Mouse (Mus musculus) ES-Bruce4 (cell line): Measurements from ENCODE around the gene Hspa12b.

Experiments used
- CTCF ChIP-seq: IDR thresholded peaks from one replicate; pipeline ENCODE4 v1.8.1; 2011; ENCODE audit warnings: low read depth, low read length
- POLR2A ChIP-seq: IDR thresholded peaks from one replicate; pipeline ENCODE4 v1.8.1; 2011; ENCODE audit warnings: low read length; ENCODE audit not compliant: insufficient read depth

DNA sequence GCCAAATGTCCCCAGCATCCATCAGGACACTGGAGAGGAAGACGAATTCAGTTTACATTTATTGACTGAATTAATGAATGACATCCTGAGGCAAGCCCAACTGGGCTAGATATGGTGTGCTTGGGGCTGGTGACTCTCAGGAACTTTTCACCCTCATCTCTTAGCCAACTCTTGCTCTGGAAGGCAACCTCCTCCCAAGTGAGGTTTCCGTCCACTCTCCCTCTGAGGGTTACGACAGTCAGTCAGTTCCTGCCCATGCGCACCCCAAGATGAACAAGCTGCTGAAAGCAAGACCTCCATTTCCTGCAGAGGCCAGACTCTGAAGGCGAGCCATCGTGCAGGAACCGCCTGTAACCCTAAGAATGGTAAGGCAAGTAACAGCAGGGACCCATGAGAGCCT, 29.9 kb downstream of the Hspa12b start:
- no peak for TF ChIP-seq CTCF
- no peak for TF ChIP-seq POLR2A
